Mouse (Mus musculus) forebrain, embryonic 12.5 days (tissue): ENCODE measurements around the gene Aspa. TPM values are rescaled to one million over a fixed set of nuclear protein-coding genes. Genes with fewer than 3 reads are reported as not detected.

Experiments
- polyA plus RNA-seq: library from polyadenylated mRNA; unstranded; fragments of >200 nt; fragmentation: Nextera tagmentation; extraction: Ambion mirVana; gene quantifications from 2 replicates; pipeline ENCODE4 v1.2.1, GENCODE M21; 2016

Gene Aspa
- polyA plus RNA-seq, 1 experiment from 2014 or later, result 0.33 TPM

Other genes with a start within 250 kb of the Aspa start
- 0.37 and 0.38 TPM in 2 replicates for gene Itgae, start 239.0 kb downstream of the Aspa start, polyA plus RNA-seq
- 18.5 and 19.1 TPM in 2 replicates for gene Haspin, start 191.3 kb downstream of the Aspa start, polyA plus RNA-seq
- gene P2rx5, start 169.2 kb downstream of the Aspa start, polyA plus RNA-seq, result 0.27 and 0.42 TPM in 2 replicates
- 123 and 129 TPM in 2 replicates for gene Emc6, start 152.6 kb downstream of the Aspa start, polyA plus RNA-seq
- 158 and 163 TPM in 2 replicates for gene Tax1bp3, start 152.5 kb downstream of the Aspa start, polyA plus RNA-seq
- gene Ctns, start 130.6 kb downstream of the Aspa start, polyA plus RNA-seq, result 19.0 and 19.2 TPM in 2 replicates
- gene Shpk, start 130.1 kb downstream of the Aspa start, polyA plus RNA-seq, result 1.1 and 1.2 TPM in 2 replicates
- gene Trpv1, start 95.3 kb downstream of the Aspa start, polyA plus RNA-seq, result not detected in 2 replicates
- gene Trpv3, start 62.2 kb downstream of the Aspa start, polyA plus RNA-seq, result 0.04 TPM in 1 of 2 replicates, not detected in the other
- gene Gm49340, start 145 bp upstream of the Aspa start, polyA plus RNA-seq, result not detected in 2 replicates
- not detected in 2 replicates for gene Spata22, start 145 bp upstream of the Aspa start, polyA plus RNA-seq
- gene Olfr20, start 21.2 kb upstream of the Aspa start, polyA plus RNA-seq, result 0.24 TPM in 1 of 2 replicates, not detected in the other
- not detected in 2 replicates for gene Olfr376, start 41.6 kb upstream of the Aspa start, polyA plus RNA-seq
- not detected in 2 replicates for gene Olfr1, start 70.0 kb upstream of the Aspa start, polyA plus RNA-seq
- gene Olfr378, start 98.9 kb upstream of the Aspa start, polyA plus RNA-seq, result not detected in 2 replicates
- gene Olfr380, start 127.9 kb upstream of the Aspa start, polyA plus RNA-seq, result not detected in 2 replicates
- gene Olfr381, start 162.0 kb upstream of the Aspa start, polyA plus RNA-seq, result not detected in 2 replicates
- not detected in 2 replicates for gene Olfr382, start 187.6 kb upstream of the Aspa start, polyA plus RNA-seq